Mouse (Mus musculus): Measurements from ENCODE around the gene Foxp3.

GRCm38 (mm10) chrX:7635101-7635500 lies 61.7 kb downstream of the Foxp3 start:
- TF ChIP-seq CTCF (IDR thresholded peaks at IDR 0.05; ENCODE audit: low read depth, low read length): no peak
- TF ChIP-seq POLR2A (IDR thresholded peaks at IDR 0.05; ENCODE audit: insufficient read depth, low read length): no peak
- TF ChIP-seq EP300 (IDR thresholded peaks at IDR 0.05; ENCODE audit: insufficient read depth, low read depth, low read length): no peak
